Mouse (Mus musculus) embryonic facial prominence, embryonic 13.5 days (tissue): ENCODE measurements around the gene Stxbp6. TPM values are rescaled to one million over a fixed set of nuclear protein-coding genes. Genes with fewer than 3 reads are reported as not detected.
A peak's percentile ranks its signal among the peaks of the same experiment; 100 is the strongest.

ENCODE experiments used
- ATAC-seq: fragments of 200-750 bp; cut with Nextera tagmentation; 2 replicates; pipeline ENCODE4 v1.8.0; 2017; ENCODE audit warnings: low read depth; ENCODE audit not compliant: insufficient number of reproducible peaks, insufficient read depth, low FRiP score, low TSS enrichment
- H3K27ac ChIP-seq: fragments of 300-500 bp; sonication (generic); 2 replicates; pipeline ENCODE4 v1.5.1; 2015; ENCODE audit warnings: moderate library complexity, mild to moderate bottlenecking, inconsistent platforms
- H3K27me3 ChIP-seq: fragments of 300-500 bp; sonication (generic); 2 replicates; pipeline ENCODE4 v1.6.1; 2015; ENCODE audit warnings: mild to moderate bottlenecking, inconsistent platforms
- H3K36me3 ChIP-seq: fragments of 300-500 bp; sonication (generic); 2 replicates; pipeline ENCODE4 v1.6.1; 2015; ENCODE audit warnings: mild to moderate bottlenecking, inconsistent platforms
- H3K4me1 ChIP-seq: fragments of 300-500 bp; sonication (generic); 2 replicates; pipeline ENCODE4 v1.6.1; 2015; ENCODE audit warnings: inconsistent platforms
- H3K4me2 ChIP-seq: fragments of 300-500 bp; sonication (generic); 2 replicates; pipeline ENCODE4 v1.6.1; 2015; ENCODE audit warnings: moderate library complexity, mild to moderate bottlenecking, inconsistent platforms
- H3K4me3 ChIP-seq: fragments of 300-500 bp; sonication (generic); 2 replicates; pipeline ENCODE4 v1.5.1; 2015; ENCODE audit warnings: mild to moderate bottlenecking, inconsistent platforms
- H3K9ac ChIP-seq: fragments of 300-500 bp; sonication (generic); 2 replicates; pipeline ENCODE4 v1.6.1; 2015; ENCODE audit warnings: mild to moderate bottlenecking, inconsistent platforms
- H3K9me3 ChIP-seq: fragments of 300-500 bp; sonication (generic); 2 replicates; pipeline ENCODE4 v1.6.1; 2016; ENCODE audit warnings: inconsistent platforms
- WGBS: fragments of 180-500 bp; shearing (Covaris S2); methylation state at CpG from one replicate; pipeline ENCODE4 v1.1.7; 2015; ENCODE audit warnings: mixed read lengths; 5-methylcytosine and 5-hydroxymethylcytosine counted together
- polyA plus RNA-seq: library from polyadenylated mRNA; unstranded; fragments of >200 nt; fragmentation: Nextera tagmentation; extraction: Ambion mirVana; gene quantifications from 2 replicates; pipeline ENCODE4 v1.2.1, GENCODE M21; 2015

The Stxbp6 gene
- polyA plus RNA-seq, 1 experiment from 2014 or later, result 10.2 TPM

GRCm38 (mm10) chr12:44992847-44993246 lies 81.7 kb downstream of the Stxbp6 start:
- H3K27ac ChIP-seq, result no peak overlapping the region
- H3K9ac ChIP-seq, result no peak overlapping the region
- H3K9me3 ChIP-seq, result no peaks in the 10 kb centered on the region
- H3K27me3 ChIP-seq, result no peaks in the 10 kb centered on the region
- no peak overlapping the region for H3K4me2 ChIP-seq
- H3K4me1 ChIP-seq, result peaks cover 10% of the 10 kb centered on the region
- no peak for ATAC-seq
- H3K4me3 ChIP-seq, result no peak overlapping the region
- 68% methylated on average over 4 of the region's 4 CpGs for WGBS
- H3K36me3 ChIP-seq, result no peaks in the 10 kb centered on the region

- Histone ChIP-seq H3K4me2 (peak overlapping the region; percentile 19; the same call in 1 of the 2 replicates), H3K9me3 (no peaks in the 10 kb centered on the region), H3K9ac (no peak overlapping the region), H3K36me3 (no peaks in the 10 kb centered on the region), H3K27ac (no peak overlapping the region), H3K4me1 (peaks cover 10% of the 10 kb centered on the region), H3K4me3 (no peak overlapping the region), H3K27me3 (no peaks in the 10 kb centered on the region)
- no peak for ATAC-seq
- WGBS, result 35% methylated on average over 9 of the region's 9 CpGs
These were observed 84.1 kb downstream of the Stxbp6 start for GRCm38 (mm10) chr12:44990379-44990778.

GRCm38 (mm10) chr12:44989011-44989410 lies 85.5 kb downstream of the Stxbp6 start:
- 76% methylated on average over 4 of the region's 4 CpGs for WGBS
- Histone ChIP-seq H3K27me3 (no peaks in the 10 kb centered on the region), H3K27ac (no peak overlapping the region), H3K4me1 (peaks cover 10% of the 10 kb centered on the region), H3K9ac (no peak overlapping the region), H3K36me3 (no peaks in the 10 kb centered on the region), H3K9me3 (no peaks in the 10 kb centered on the region), H3K4me2 (no peak overlapping the region), H3K4me3 (no peak overlapping the region)
- no peak for ATAC-seq

GRCm38 (mm10) chr12:44987762-44988161 lies 86.7 kb downstream of the Stxbp6 start:
- Histone ChIP-seq H3K4me1 (peaks cover 10% of the 10 kb centered on the region), H3K27me3 (no peaks in the 10 kb centered on the region), H3K36me3 (no peaks in the 10 kb centered on the region), H3K9ac (no peak overlapping the region), H3K27ac (no peak overlapping the region), H3K4me2 (no peak overlapping the region), H3K9me3 (no peaks in the 10 kb centered on the region), H3K4me3 (no peak overlapping the region)
- 91% methylated on average over 1 of the region's 1 CpGs for WGBS
- ATAC-seq, result no peak

GRCm38 (mm10) chr12:44979316-44979848 lies 95.1 kb downstream of the Stxbp6 start:
- 56% methylated on average over 5 of the region's 5 CpGs for WGBS
- Histone ChIP-seq H3K27me3 (no peaks in the 10 kb centered on the region), H3K27ac (no peak overlapping the region), H3K4me1 (no peaks in the 10 kb centered on the region), H3K4me3 (no peak overlapping the region), H3K9ac (no peak overlapping the region), H3K9me3 (no peaks in the 10 kb centered on the region), H3K4me2 (no peak overlapping the region), H3K36me3 (no peaks in the 10 kb centered on the region)
- no peak for ATAC-seq

GRCm38 (mm10) chr12:44975266-44975665 lies 99.2 kb downstream of the Stxbp6 start:
- WGBS, result 82% methylated on average over 3 of the region's 3 CpGs
- H3K4me2 ChIP-seq, result no peak overlapping the region
- H3K9ac ChIP-seq, result no peak overlapping the region
- H3K9me3 ChIP-seq, result no peaks in the 10 kb centered on the region
- no peaks in the 10 kb centered on the region for H3K27me3 ChIP-seq
- no peaks in the 10 kb centered on the region for H3K4me1 ChIP-seq
- H3K36me3 ChIP-seq, result no peaks in the 10 kb centered on the region
- H3K4me3 ChIP-seq, result no peak overlapping the region
- no peak for ATAC-seq
- no peak overlapping the region for H3K27ac ChIP-seq

DNA sequence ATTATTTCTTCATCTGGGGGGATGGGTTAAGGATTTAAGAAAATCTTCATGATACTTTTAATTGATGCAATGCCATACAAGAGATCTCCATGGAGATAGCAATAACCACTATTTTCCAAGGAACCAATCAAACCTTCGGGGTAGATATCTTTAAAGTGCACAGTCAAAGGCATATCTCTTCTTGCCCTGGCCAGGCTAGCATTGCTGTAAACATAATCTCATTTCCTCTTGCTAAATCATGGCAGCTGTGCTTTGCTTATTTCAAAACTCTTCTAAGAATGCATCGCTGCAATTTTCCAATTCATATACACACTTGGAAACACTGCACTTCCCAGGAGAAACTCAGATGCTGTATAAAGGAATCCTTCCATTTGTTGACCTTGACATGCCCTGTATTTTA lies 103.0 kb downstream of the Stxbp6 start:
- WGBS, result 70% methylated on average over 2 of the region's 2 CpGs
- H3K27me3 ChIP-seq, result no peaks in the 10 kb centered on the region
- no peaks in the 10 kb centered on the region for H3K36me3 ChIP-seq
- no peaks in the 10 kb centered on the region for H3K4me1 ChIP-seq
- H3K4me3 ChIP-seq, result no peak overlapping the region
- no peaks in the 10 kb centered on the region for H3K9me3 ChIP-seq
- no peak overlapping the region for H3K27ac ChIP-seq
- ATAC-seq, result no peak
- no peak overlapping the region for H3K9ac ChIP-seq
- H3K4me2 ChIP-seq, result no peak overlapping the region

DNA sequence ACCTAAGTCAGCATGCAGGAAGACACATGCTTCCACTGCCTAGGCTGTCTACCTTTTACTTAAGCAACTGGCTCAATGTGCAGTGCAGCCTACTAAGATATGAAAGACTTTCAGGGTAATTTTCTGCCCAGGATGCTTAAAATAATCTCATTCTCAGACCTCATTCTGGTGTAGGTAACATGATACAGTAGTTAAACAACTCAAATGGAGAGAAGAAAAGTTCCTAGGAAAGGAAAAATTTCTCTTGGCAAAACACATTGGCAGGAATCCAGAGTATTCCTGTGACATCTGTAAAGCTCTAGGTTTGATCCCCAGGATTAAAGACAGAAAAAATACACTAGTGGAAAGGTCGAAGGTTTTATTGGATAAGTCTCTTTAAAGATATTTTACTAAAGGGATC lies 107.1 kb downstream of the Stxbp6 start:
- no peaks in the 10 kb centered on the region for H3K9me3 ChIP-seq
- no peaks in the 10 kb centered on the region for H3K4me1 ChIP-seq
- 43% methylated on average over 1 of the region's 1 CpGs for WGBS
- no peak overlapping the region for H3K9ac ChIP-seq
- no peak overlapping the region for H3K4me3 ChIP-seq
- no peaks in the 10 kb centered on the region for H3K36me3 ChIP-seq
- ATAC-seq, result no peak
- no peak overlapping the region for H3K4me2 ChIP-seq
- no peaks in the 10 kb centered on the region for H3K27me3 ChIP-seq
- no peak overlapping the region for H3K27ac ChIP-seq

GRCm38 (mm10) chr12:44957474-44957873 lies 117.0 kb downstream of the Stxbp6 start:
- 88% methylated on average over 3 of the region's 3 CpGs for WGBS
- no peak for ATAC-seq
- Histone ChIP-seq H3K27ac (no peak overlapping the region), H3K9me3 (no peaks in the 10 kb centered on the region), H3K27me3 (no peaks in the 10 kb centered on the region), H3K4me3 (no peak overlapping the region), H3K9ac (no peak overlapping the region), H3K4me1 (no peaks in the 10 kb centered on the region), H3K36me3 (no peaks in the 10 kb centered on the region), H3K4me2 (no peak overlapping the region)

DNA sequence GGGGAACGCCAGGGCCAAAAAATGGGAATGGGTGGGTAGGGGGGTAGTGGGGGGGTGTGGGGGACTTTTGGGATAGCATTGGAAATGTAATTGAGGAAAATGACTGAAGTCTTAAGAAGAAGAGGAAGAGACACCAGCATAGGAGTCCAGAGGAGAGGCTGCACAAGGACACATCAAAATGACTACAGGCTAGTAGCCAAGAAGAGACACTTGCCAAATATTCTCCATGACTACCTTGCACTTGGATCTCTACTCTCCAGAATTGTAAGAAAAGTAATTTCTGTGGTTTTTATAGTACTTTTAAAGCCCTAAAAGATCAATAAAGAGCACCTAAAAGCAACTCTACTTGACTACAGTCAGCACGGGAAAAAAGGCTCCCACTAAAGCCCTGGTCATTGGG lies 121.4 kb downstream of the Stxbp6 start:
- Histone ChIP-seq H3K9ac (no peak overlapping the region), H3K36me3 (no peaks in the 10 kb centered on the region), H3K4me2 (no peak overlapping the region), H3K27ac (no peak overlapping the region), H3K4me3 (no peak overlapping the region), H3K27me3 (no peaks in the 10 kb centered on the region), H3K9me3 (no peaks in the 10 kb centered on the region), H3K4me1 (no peaks in the 10 kb centered on the region)
- WGBS, result 94% methylated on average over 2 of the region's 2 CpGs
- no peak for ATAC-seq

- no peaks in the 10 kb centered on the region for H3K27me3 ChIP-seq
- H3K4me2 ChIP-seq, result no peak overlapping the region
- H3K9ac ChIP-seq, result no peak overlapping the region
- no peaks in the 10 kb centered on the region for H3K9me3 ChIP-seq
- no peaks in the 10 kb centered on the region for H3K4me1 ChIP-seq
- 90% methylated on average over 3 of the region's 3 CpGs for WGBS
- H3K27ac ChIP-seq, result no peak overlapping the region
- ATAC-seq, result no peak
- no peaks in the 10 kb centered on the region for H3K36me3 ChIP-seq
- no peak overlapping the region for H3K4me3 ChIP-seq
These were observed 122.4 kb downstream of the Stxbp6 start for GRCm38 (mm10) chr12:44952072-44952471.

DNA sequence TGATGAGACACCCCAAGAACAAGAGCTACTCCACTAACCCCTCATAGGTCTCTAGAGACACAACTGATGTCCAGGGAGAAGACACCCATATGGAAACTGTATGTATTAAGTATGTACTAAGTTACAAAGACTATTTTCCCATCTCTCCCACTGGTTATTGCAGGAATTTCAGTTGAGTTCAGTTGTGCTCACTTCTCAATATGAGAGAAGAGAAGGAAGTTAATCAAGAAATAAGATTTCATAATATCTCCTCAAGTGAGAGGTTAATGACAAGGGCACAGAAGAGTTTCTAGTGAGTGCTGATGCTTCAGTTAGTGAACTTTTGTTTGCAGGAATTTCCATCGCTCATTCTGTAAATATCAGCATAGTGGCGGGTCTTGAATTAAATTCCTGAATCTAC lies 124.0 kb downstream of the Stxbp6 start:
- Histone ChIP-seq H3K27ac (no peak overlapping the region), H3K36me3 (no peaks in the 10 kb centered on the region), H3K9me3 (no peaks in the 10 kb centered on the region), H3K4me3 (no peak overlapping the region), H3K9ac (no peak overlapping the region), H3K4me1 (no peaks in the 10 kb centered on the region), H3K27me3 (no peaks in the 10 kb centered on the region), H3K4me2 (no peak overlapping the region)
- WGBS, result 93% methylated on average over 2 of the region's 2 CpGs
- ATAC-seq, result no peak

- Histone ChIP-seq H3K27ac (no peak overlapping the region), H3K4me3 (no peak overlapping the region), H3K9ac (no peak overlapping the region), H3K36me3 (no peaks in the 10 kb centered on the region), H3K4me2 (no peak overlapping the region), H3K9me3 (no peaks in the 10 kb centered on the region), H3K27me3 (no peaks in the 10 kb centered on the region), H3K4me1 (no peaks in the 10 kb centered on the region)
- WGBS, result 75% methylated on average over 5 of the region's 5 CpGs
- no peak for ATAC-seq
These were observed 126.7 kb downstream of the Stxbp6 start for GRCm38 (mm10) chr12:44947823-44948222.
